Mouse (Mus musculus) liver (tissue): ENCODE measurements at regions not wholly inside any gene's neighbourhood (a gene's known extent, or its start where the extent isn't known, plus 50 kb on each side); places are given as distances from the start of the nearest gene placed in this dataset.
A peak's percentile ranks its signal among the peaks of the same experiment; 100 is the strongest.

Source experiments
- DNase-seq: peaks from one replicate; pipeline ENCODE4 v3.0.0-alpha.2; 2020; ENCODE audit warnings: mixed read lengths

- no peak for DNase-seq
These were observed 422.9 kb upstream of the Smim15 start for GRCm38 (mm10) chr13:107621337-107621736.

DNA sequence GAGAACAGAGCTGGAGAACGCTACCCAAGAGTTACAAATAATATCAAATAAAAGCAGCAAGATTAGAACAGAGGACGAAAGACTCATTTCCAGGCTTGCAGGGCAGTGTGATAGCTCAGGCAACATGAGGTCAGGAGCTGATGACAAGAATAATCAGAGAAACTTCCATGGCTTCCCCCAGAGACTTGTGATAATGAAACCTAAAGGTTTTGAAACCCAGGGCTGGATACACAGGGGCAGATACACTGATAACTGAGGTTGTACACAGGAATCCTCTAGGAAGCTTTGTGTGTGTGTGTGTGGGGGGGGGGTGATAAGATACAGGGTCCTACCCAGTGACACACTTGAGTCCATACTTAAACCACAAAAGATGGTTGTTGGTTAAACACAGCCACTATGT is 423.4 kb upstream of the Smim15 start:
- DNase-seq: no peak

DNA sequence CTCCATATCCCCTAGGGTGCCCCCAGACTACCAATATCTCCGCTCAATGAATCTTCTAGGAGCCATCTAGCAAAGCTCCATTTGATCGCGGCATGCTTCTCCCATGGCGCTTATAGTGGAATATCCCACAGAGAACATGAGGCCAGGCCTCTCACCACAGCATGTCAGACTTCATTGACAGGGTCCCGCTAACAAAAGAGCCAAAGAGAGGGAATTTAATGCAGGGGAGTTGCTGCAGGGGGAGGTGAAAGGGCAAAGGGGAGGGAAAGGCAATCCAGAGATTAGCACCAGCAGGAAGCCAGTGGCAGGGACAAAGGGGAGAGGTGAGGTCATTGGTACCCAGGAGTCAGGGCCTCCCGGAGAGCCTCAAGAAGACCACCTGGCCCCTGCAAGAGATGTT is 424.0 kb upstream of the Smim15 start:
- no peak for DNase-seq

- DNase-seq: peak; percentile 60
These were observed 424.8 kb upstream of the Smim15 start for GRCm38 (mm10) chr13:107619430-107619927.

- DNase-seq: no peak
These were observed 425.3 kb upstream of the Smim15 start for GRCm38 (mm10) chr13:107618796-107619429.

DNA sequence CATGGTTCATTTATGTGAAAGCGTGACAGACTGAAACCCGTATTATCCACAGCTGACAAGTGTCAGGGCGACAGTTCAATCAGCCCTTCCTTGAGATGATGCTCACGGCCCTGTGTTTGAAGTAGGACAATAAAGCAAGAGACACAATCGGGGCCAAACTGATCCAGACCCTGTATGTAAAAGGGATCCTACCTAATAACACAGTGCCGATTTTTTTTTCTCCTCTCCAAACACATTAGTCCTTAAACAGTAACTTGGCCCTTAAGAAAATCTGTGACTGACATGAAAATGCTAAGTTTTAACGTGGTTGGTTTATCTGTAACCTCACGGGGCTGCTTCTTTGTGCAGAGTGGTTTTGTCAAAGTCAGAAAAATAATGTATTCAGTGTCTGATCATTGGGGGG is 425.9 kb upstream of the Smim15 start:
- no peak for DNase-seq

DNA sequence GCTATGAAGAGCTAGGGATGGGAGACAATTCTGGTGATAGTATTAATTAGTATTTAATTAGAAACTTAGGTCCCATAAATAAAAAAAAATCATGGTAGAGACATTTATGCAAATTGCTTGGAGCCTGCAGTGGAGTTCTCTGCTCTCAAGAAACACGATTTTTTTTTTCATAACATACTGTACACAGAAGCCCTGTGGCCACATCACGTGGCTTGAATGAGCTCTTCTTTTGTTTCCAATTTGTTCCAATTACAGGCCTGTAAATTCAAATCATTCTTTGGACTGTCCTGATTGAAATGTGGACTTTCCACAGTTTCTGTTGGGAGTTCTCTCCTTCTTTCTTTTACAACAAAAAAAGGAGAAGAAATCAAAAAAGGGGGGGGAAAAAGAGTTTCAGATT is 426.7 kb upstream of the Smim15 start:
- no peak for DNase-seq

DNA sequence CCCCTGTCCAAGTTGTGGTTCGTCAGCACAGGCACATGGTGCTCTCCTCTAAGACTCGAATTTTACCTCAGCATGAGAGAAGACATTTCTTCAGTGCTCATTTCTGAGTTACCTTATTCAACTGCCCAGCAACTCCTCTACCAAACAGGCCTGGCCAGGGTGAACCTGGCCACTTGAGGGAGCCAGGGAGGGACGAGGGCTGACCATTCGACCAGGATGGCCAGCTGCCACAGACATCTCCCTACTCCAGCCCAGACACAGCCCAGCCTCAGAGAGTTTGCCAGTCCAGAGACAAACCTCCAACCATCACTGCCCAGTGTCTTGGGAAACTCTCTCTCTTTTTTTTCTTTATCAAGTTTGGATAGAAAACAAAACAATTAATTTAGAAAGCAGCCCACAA is 427.5 kb upstream of the Smim15 start:
- DNase-seq: no peak

DNA sequence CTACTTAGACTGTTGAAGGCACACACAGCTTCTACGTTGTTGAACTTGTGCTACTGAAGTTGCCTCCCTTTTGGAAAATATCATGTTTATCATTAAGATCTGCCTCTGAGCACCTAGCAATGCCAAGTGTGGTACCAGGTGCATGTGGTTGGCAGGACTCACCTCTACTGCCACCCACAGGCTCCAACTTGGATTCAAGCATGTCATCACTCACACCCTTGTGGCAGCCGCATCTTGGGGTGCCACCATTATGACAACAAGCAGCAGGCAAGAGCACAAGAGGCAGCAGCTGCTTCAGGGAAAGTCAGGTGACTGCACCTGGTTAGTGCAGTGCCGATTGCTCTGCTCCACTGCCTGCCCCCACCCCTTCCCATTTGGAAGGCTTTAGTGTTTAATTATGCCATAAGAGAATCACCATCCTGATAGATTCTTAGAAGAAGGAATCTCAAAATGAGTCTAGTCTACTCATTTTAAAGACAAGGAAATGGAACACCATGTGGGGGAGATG is 435.2 kb upstream of the Smim15 start:
- DNase-seq: no peak

GRCm38 (mm10) chr13:107607294-107607693 is 437.0 kb upstream of the Smim15 start:
- peak; percentile 5 for DNase-seq

GRCm38 (mm10) chr13:107602149-107602548 is 442.1 kb upstream of the Smim15 start:
- no peak for DNase-seq

DNA sequence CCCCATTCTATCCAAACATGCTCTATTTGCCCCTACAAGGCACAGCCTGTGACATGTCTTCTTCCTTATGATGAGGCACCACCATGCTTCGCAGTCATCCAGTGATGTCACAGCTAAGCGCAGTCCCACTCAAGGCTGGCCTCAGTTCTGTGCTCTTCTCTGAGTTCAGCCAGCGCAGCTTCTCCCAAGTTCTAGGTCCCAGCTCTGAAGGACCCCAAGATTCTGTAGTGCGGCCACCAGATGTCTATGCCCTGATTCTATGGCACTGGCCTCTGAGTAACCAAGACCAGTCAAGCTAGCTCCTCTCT is 443.2 kb upstream of the Smim15 start:
- no peak for DNase-seq

DNA sequence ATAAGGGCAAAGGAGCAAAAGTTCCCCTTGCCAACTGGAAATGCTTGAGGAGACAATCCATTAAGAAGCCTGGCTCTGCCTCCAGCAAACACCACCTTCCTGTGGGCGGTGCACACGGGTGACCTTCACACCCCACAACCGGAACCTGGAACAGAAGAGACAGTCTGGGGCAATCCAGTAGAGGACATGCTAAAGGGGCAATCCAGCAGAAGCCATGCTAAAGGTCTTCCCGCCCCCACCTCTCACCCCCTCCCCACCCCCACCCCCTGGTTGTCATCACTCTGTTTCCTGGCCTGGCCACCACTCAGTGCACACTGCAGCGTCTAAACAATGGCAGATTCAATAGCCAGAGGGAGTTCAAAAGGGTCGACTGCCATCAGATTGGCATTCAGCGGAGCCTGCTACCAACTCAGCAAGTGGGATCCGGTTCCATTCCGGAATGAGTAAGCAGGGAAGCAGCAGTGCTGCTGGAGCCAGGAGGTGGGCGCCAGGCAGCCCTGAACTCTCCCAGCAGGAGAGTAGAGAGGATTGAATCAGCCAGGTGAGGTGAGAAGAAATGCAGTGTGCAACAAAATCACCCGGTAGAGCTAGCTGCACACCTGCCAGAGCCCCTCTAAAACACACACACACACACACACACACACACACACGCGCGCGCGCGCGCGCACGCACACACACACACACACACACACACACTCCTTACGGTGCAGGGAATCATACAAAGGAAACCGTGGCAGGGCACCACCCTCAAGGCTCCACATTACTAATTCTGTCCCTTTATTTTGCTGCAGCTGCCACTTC is 443.7 kb upstream of the Smim15 start:
- DNase-seq: peak; percentile 11

GRCm38 (mm10) chr13:107599094-107599644 is 445.1 kb upstream of the Smim15 start:
- DNase-seq: no peak

GRCm38 (mm10) chr13:107598391-107598790 is 445.9 kb upstream of the Smim15 start:
- DNase-seq: no peak

DNA sequence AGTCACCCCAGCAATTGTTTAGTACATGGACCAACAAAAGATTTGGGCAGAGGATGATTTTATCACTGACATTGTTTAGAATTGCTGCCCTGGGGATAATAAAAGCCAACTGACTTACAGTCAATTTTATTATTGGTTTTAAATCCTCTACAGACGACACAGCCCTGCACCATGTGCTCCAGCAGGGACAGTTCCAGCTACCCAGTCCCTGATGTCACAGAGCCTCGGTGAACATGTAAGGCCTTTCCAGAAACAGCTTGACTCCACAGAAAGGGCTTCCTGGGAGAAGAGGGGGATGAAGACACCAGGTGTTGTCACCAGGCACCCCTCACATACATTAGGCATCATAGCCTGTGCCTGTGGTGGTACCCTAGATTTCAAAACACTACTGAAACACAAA is 447.0 kb upstream of the Smim15 start:
- DNase-seq: no peak

DNA sequence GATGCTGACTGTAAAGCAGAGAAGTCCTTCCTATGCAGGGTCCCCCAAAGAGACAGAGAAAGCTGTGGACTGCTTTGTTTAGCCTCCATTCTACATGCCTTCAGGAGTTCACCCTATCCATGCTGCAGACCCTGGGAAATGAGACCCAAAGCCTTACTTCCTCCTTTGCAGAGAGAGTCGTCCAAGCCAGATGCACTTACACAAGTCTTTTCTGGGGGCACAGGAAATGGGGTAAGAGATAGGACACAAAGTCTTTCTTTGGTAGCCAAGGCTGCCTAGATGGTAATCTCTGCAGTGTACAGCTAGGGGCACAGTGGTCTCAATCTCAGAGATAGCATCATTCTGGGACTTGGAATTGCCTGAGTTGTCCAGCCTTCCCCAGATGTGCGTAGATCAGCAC is 448.1 kb upstream of the Smim15 start:
- DNase-seq: no peak

DNA sequence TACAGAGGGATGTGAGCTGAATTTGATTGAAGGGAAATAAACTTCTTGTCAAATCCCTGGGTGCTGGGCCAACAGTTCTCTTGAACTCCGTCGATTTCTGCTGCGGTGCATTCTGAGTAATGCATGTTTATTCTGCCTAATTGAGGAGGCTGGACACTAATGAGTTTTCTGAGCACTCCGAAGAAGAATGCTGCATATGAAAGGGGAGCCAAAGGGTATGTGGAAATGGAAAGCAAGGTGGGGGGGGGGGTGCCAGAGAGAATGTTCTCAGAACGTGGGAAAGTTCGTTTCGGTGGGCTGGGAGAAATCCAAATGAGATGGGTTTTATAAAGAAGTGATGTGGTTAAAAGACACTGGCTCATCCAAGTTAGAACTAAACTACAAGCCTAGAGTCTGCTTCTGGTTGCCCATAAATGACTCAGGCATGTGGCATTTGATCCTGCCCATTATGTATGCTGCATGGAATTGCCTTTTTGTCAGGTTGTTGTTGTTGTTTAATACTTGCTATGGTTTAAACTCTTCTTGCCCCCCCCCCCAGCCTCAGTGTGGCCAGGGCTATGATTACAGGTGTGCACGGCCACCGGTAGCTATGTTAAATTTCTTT is 455.7 kb upstream of the Smim15 start:
- DNase-seq: no peak

DNA sequence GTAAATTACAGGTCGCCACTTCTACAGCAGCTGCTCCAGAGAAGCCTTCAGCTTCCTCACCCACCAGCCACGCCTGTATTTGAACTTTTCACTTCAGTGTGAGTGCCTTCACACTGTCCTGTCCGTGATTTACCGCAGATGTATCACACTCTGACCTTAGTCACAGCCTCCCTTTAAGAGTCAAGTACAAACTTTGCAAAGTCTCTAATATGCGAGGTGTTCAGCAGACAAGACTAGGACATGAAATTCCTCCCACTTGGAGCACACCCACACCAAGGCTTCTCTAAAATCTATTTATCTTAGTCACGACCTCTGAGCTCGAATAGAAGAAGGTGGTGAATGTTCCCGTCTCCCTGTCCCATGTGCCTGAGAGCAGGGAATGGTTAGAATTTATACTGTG is 456.6 kb upstream of the Smim15 start:
- DNase-seq: no peak

- no peak for DNase-seq
These were observed 458.3 kb upstream of the Smim15 start for GRCm38 (mm10) chr13:107585936-107586335.

DNA sequence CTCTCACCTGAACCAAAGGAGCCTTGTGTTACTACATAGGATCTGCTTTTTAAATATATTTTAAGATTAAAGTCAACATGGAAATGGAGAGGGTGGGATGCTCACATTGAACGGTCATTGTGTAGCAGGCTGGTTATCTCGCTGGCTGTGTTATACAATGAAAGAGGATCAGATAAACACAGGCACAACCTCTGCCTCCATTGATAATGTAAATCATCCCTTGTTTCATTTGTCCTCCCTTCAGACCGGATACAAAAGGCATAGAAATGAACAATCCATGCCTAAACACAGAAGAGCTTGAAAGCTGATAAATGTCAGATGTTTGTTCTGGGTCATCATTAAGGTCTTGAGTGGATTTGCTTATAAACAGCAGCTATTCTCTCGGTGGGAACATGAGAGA is 458.9 kb upstream of the Smim15 start:
- DNase-seq: no peak

DNA sequence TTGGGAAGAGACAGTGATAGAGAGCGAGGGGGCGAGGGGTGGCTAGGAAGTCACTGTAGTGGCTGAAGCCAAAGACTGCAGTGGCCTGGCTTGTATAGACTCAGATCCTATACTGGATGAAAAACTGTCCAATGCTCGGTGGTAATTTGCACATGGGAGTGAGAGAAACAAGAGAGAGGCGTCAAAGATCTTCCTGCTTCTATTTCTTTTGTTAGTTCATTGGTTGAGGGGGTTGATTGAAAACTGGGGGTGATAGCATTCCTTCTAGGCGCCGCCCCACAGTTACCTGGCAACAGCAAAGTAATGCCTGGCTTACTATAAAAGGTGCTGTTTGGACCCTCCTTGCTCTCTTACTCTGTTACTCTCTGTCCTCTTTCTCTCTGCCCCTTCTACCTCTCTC is 465.3 kb upstream of the Smim15 start:
- DNase-seq: no peak

GRCm38 (mm10) chr13:107577809-107578208 is 466.4 kb upstream of the Smim15 start:
- DNase-seq: peak; percentile 73

- DNase-seq: peak; percentile 68
These were observed 467.0 kb upstream of the Smim15 start for GRCm38 (mm10) chr13:107577272-107577671.
